Mouse (Mus musculus) midbrain, embryonic 11.5 days (tissue): ENCODE measurements around the gene Rbfox2. TPM values are rescaled to one million over a fixed set of nuclear protein-coding genes. Genes with fewer than 3 reads are reported as not detected.
"Not testable (repeated sequence)": the region's sequence is repeated elsewhere in the genome, so short reads cannot be mapped to it uniquely, and the experiment has no call there.

Experiments used
- ATAC-seq: fragments of 200-750 bp; cut with Nextera tagmentation; 2 replicates; pipeline ENCODE4 v1.8.0; 2017; ENCODE audit warnings: moderate TSS enrichment, moderate library complexity; ENCODE audit not compliant: low FRiP score
- DNase-seq: peaks from one replicate; pipeline ENCODE4 v3.0.0; 2015; ENCODE audit warnings: low spot score; ENCODE audit errors: missing footprints
- H3K27ac ChIP-seq: fragments of 300-500 bp; sonication (generic); 2 replicates; pipeline ENCODE4 v1.5.1; 2014; ENCODE audit warnings: low read depth, low read length
- H3K27me3 ChIP-seq: fragments of 300-500 bp; sonication (generic); 2 replicates; pipeline ENCODE4 v1.6.1; 2014; ENCODE audit warnings: mild to moderate bottlenecking, low read length, moderate library complexity, mixed read lengths; ENCODE audit not compliant: control insufficient read depth, insufficient read depth
- H3K36me3 ChIP-seq: fragments of 300-500 bp; sonication (generic); 2 replicates; pipeline ENCODE4 v1.6.1; 2014; ENCODE audit warnings: mild to moderate bottlenecking, low read length, moderate library complexity, mixed read lengths; ENCODE audit not compliant: control insufficient read depth, insufficient read depth
- H3K4me1 ChIP-seq: fragments of 300-500 bp; sonication (generic); 2 replicates; pipeline ENCODE4 v1.6.1; 2014; ENCODE audit warnings: low read length; ENCODE audit not compliant: control insufficient read depth, insufficient read depth
- H3K4me2 ChIP-seq: fragments of 300-500 bp; sonication (generic); 2 replicates; pipeline ENCODE4 v1.6.1; 2014; ENCODE audit warnings: mild to moderate bottlenecking, moderate library complexity
- H3K4me3 ChIP-seq: fragments of 300-500 bp; sonication (generic); 2 replicates; pipeline ENCODE4 v1.5.1; 2014; ENCODE audit warnings: low read depth, low read length
- H3K9ac ChIP-seq: fragments of 300-500 bp; sonication (generic); 2 replicates; pipeline ENCODE4 v1.6.1; 2014; ENCODE audit warnings: low read length
- H3K9me3 ChIP-seq: fragments of 300-500 bp; sonication (generic); 2 replicates; pipeline ENCODE4 v1.6.1; 2016; ENCODE audit warnings: low read length; ENCODE audit not compliant: control insufficient read depth
- WGBS: fragments of 180-500 bp; shearing (Covaris S2); extraction: QIAGEN DNeasy Blood & Tissue Kit; methylation state at CpG from one replicate; pipeline ENCODE4 v1.1.7; 2014; 5-methylcytosine and 5-hydroxymethylcytosine counted together
- polyA plus RNA-seq: library from polyadenylated mRNA; unstranded; fragments of >200 nt; fragmentation: Nextera tagmentation; extraction: Ambion mirVana; gene quantifications from 2 replicates; pipeline ENCODE4 v1.2.1, GENCODE M21; 2014

The Rbfox2 gene
- polyA plus RNA-seq, 1 experiment from 2014 or later: 73.2 TPM

DNA sequence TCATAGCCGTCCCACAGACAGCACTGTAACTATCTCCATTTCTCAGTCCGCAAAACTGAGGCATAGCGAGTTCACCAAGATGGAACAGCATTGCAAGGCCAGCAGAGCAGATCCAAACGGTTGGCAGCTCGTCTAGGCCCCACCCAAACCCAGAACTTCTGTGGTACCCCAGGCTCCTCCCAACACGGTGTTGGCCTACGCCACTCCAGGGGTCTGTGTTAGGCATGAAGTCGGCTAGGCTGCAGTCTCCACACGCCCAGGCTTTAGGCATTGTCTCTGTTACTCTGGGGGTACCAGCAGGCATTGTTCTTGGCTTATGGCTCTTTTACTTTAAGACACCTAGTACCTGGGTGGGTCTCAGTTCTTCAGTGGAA is 30.2 kb upstream of the Rbfox2 start:
- no peak overlapping the region for H3K27ac ChIP-seq
- DNase-seq (no peak), ATAC-seq (peak; percentile 52)
- H3K27me3 ChIP-seq: no peaks in the 10 kb centered on the region
- H3K4me2 ChIP-seq: no peak overlapping the region; the same call in 1 of the 2 replicates
- WGBS: 54% methylated on average over 9 of the region's 9 CpGs
- H3K36me3 ChIP-seq: no peaks in the 10 kb centered on the region
- no peaks in the 10 kb centered on the region for H3K9me3 ChIP-seq
- H3K9ac ChIP-seq: peak overlapping the region; percentile 28
- no peak overlapping the region for H3K4me3 ChIP-seq
- peaks cover 6% of the 10 kb centered on the region for H3K4me1 ChIP-seq

DNA sequence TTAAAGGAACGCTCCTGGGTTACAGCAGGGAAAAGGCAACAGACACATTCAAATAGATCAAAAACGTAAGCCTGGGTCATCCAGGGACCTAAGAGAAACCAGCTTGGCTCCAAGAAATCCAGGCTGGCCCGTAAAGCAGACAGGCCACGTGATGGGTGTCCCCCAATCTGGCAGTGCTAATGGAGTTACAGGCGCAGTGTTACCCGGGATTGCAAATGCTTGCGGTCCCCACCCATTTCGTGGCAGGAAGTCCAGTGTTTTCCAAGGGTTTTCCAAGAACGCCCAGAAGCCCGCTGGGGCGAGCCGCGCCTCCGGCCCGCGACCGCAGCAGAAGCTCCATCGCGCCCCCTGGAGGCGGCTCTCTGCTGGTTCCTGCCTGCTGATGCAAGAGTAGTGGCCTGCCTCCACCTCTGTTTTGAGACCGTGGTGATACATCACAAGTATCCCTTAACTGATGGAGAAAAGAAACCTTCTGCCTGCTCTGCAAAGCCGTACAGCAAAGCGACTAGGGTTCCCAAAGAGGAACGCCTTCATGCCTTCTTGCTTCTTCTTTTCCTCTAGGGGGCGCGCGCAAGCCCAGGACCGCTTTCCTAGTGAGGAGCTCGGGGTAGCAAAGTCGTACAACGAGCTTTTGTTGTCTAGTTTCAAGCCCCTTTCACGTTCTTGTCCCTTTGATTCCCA is 29.6 kb upstream of the Rbfox2 start:
- DNase-seq: peak; percentile 99
- Histone ChIP-seq H3K27me3 (no peaks in the 10 kb centered on the region), H3K4me3 (peak overlapping the region; percentile 26), H3K4me1 (peaks cover 6% of the 10 kb centered on the region), H3K9me3 (no peaks in the 10 kb centered on the region), H3K27ac (no peak overlapping the region), H3K4me2 (peak overlapping the region; percentile 52), H3K36me3 (no peaks in the 10 kb centered on the region), H3K9ac (peak overlapping the region; percentile 51)
- ATAC-seq: peak; percentile 77
- 2% methylated on average over 32 of the region's 32 CpGs for WGBS

DNA sequence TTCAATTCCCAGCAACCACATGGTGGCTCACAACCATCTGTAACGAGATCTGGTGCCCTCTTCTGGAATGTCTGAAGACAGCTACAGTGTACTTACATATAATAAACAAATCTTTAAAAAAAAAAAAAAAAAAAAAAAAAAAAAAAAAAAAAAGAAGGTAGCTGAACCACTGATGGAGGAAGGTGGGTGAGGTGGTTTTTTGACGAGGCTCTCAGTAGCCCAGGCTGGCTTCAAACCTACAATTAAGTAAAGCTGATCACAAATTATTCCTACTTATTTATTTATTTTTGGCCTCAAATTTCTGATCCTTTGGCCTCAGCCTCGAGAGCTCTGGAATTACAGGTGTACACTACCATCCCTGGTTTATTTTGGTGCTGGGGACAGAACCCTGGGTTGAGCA is 28.4 kb upstream of the Rbfox2 start:
- not testable (repeated sequence) for H3K27ac ChIP-seq, H3K4me3 ChIP-seq, H3K36me3 ChIP-seq, H3K4me1 ChIP-seq, H3K4me2 ChIP-seq, DNase-seq, ATAC-seq, H3K9me3 ChIP-seq, H3K27me3 ChIP-seq, H3K9ac ChIP-seq
- 81% methylated on average over 3 of the region's 3 CpGs for WGBS

DNA sequence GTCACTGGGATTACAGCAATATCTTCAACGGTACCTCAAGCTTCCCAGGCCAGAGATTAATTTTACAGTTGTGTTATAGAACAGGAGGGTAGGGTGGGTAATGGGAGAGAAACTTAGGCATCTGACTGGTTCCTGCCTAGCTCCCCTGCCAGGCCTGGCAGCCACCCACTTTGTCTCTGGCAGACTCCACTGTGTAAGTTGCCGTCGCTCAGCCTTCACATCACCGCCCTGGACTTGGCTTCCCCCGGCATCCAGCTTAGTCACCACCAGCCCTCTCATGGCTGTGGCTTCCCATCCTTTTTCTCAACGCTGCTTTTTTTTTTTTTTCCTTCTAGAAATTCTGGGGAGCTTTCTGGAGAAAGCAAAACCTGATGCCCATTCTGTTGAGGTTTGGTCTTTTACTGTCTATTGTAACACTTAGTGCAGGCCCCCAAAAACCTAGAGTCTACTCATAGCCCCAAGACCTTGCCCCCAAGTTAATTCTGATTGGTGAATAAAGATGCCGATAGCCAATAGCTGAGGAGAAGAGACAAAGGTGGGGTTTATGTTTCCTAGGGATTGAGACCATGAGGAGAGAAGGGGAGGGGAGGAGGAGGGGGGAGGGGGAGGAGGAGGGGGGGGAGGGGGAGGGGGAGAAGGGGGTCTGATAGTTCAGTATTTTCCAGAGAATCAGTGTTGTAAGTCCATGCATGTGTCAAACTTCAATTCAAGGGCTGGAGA is 25.6 kb upstream of the Rbfox2 start:
- WGBS: 82% methylated on average over 7 of the region's 7 CpGs
- ATAC-seq (no peak), DNase-seq (no peak)
- Histone ChIP-seq H3K4me2 (no peak overlapping the region), H3K4me3 (no peak overlapping the region), H3K4me1 (peaks cover 6% of the 10 kb centered on the region), H3K27ac (no peak overlapping the region), H3K9me3 (no peaks in the 10 kb centered on the region), H3K27me3 (no peaks in the 10 kb centered on the region), H3K36me3 (no peaks in the 10 kb centered on the region), H3K9ac (no peak overlapping the region)

DNA sequence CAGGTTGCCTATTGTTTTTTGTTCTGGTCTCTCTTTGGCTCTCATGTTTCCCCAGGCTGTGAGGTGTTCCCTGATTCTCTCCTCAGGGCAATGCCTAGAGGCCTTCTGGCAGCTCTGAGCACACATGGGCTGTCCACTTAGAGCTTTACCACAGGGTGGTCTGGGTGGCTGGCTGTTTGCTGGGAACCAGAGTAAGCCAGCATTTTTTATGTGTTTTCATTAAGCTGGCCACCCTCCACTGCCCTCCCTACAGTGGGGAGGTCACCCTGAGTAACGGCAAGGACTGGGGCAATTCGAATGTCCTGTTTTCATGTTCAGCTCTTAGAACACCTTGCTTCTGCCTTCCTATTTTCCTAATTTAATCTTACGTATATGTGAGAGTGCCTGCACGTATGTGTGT is 24.6 kb upstream of the Rbfox2 start:
- Histone ChIP-seq H3K36me3 (no peaks in the 10 kb centered on the region), H3K9me3 (no peaks in the 10 kb centered on the region), H3K27ac (no peak overlapping the region), H3K4me3 (no peak overlapping the region), H3K9ac (no peak overlapping the region), H3K4me1 (peaks cover 6% of the 10 kb centered on the region), H3K4me2 (no peak overlapping the region), H3K27me3 (no peaks in the 10 kb centered on the region)
- DNase-seq: no peak
- WGBS: 80% methylated on average over 4 of the region's 4 CpGs
- ATAC-seq: no peak

DNA sequence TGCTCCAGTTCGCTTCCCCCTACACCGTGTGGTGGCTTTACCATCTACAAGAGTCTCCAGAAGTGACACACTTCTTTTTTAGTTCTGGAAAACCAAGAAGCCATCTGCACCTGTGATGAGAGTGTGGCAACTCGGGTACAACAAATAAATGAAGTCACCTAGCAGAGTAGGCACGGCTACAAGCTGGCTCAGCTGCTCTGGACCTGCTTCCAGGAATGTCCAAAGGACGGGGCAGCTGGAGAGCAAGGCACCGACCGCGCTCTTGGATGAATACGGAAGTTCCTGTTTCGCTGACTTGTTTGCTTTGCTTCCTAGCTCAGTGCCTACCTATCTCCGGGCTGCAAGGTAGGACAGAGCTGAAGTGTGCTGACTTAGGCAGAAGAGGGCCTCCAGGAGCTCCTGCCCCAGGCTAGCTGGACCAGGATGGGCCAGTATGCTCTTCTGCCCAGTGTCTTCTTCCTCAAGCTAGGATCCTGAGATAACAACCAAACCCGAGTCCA is 22.9 kb upstream of the Rbfox2 start:
- Histone ChIP-seq H3K4me2 (no peak overlapping the region), H3K27ac (no peak overlapping the region), H3K4me1 (no peaks in the 10 kb centered on the region), H3K9me3 (no peaks in the 10 kb centered on the region), H3K4me3 (no peak overlapping the region), H3K36me3 (no peaks in the 10 kb centered on the region), H3K9ac (no peak overlapping the region), H3K27me3 (no peaks in the 10 kb centered on the region)
- ATAC-seq (no peak), DNase-seq (no peak)
- WGBS: 80% methylated on average over 12 of the region's 12 CpGs

DNA sequence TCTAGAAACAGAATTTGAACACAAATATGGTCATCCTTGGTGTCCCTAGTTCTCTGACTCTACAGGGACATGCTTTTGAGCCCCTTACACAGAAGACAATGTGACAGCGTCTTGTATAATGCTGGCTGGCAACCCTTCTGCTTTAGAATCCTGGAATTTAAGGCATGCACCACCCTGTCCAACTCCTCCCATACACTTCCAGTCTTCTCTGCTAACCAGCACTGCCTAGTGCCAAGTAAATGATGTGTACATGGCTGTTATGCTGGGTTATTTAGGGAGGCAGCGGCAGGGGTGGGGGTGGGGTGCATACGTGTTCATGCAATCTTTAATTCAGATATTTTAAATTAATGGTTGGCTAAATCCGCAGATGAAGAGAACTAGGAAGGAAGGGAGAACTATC is 19.6 kb upstream of the Rbfox2 start:
- Histone ChIP-seq H3K27ac (no peak overlapping the region), H3K27me3 (no peaks in the 10 kb centered on the region), H3K9ac (no peak overlapping the region), H3K4me3 (no peak overlapping the region), H3K9me3 (no peaks in the 10 kb centered on the region), H3K36me3 (no peaks in the 10 kb centered on the region), H3K4me1 (no peaks in the 10 kb centered on the region), H3K4me2 (no peak overlapping the region)
- DNase-seq (no peak), ATAC-seq (no peak)
- WGBS: 90% methylated on average over 4 of the region's 4 CpGs

DNA sequence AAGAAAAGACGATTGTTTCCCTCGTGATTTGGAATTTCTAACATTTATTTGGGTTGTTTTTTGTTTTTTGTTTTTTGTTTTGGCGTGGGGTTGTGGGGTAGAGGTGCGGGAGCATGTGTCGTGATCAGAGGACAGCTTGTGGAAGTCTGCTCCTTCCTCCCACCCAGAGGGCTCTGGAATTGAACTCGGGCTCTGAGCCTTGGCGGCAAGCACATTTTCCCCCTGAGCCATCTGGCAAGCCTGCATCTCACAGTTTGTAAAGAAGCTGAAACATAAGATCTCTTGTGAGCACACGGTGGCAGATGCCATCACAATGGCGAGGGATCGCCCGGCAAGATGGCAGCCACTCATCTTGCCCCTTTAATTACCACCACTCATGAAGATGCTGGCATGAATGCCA is 17.6 kb upstream of the Rbfox2 start:
- DNase-seq: no peak
- WGBS: 91% methylated on average over 11 of the region's 11 CpGs
- H3K27me3 ChIP-seq: no peaks in the 10 kb centered on the region
- H3K27ac ChIP-seq: no peak overlapping the region
- no peak overlapping the region for H3K9ac ChIP-seq
- H3K9me3 ChIP-seq: no peaks in the 10 kb centered on the region
- H3K36me3 ChIP-seq: no peaks in the 10 kb centered on the region
- no peak overlapping the region for H3K4me3 ChIP-seq
- no peaks in the 10 kb centered on the region for H3K4me1 ChIP-seq
- no peak overlapping the region for H3K4me2 ChIP-seq
- ATAC-seq: no peak

GRCm38 (mm10) chr15:77323226-77323625 is 16.4 kb upstream of the Rbfox2 start:
- H3K27ac ChIP-seq: no peak overlapping the region
- H3K9ac ChIP-seq: no peak overlapping the region
- H3K4me3 ChIP-seq: no peak overlapping the region
- no peak for DNase-seq
- H3K4me2 ChIP-seq: no peak overlapping the region
- 88% methylated on average over 10 of the region's 10 CpGs for WGBS
- no peak for ATAC-seq
- H3K9me3 ChIP-seq: no peaks in the 10 kb centered on the region
- H3K4me1 ChIP-seq: no peaks in the 10 kb centered on the region
- H3K36me3 ChIP-seq: no peaks in the 10 kb centered on the region
- H3K27me3 ChIP-seq: no peaks in the 10 kb centered on the region
